Mouse (Mus musculus): ENCODE results near the gene Fam107b.
A peak's percentile ranks its signal among the peaks of the same experiment; 100 is the strongest.

Fam107b gene

DNA sequence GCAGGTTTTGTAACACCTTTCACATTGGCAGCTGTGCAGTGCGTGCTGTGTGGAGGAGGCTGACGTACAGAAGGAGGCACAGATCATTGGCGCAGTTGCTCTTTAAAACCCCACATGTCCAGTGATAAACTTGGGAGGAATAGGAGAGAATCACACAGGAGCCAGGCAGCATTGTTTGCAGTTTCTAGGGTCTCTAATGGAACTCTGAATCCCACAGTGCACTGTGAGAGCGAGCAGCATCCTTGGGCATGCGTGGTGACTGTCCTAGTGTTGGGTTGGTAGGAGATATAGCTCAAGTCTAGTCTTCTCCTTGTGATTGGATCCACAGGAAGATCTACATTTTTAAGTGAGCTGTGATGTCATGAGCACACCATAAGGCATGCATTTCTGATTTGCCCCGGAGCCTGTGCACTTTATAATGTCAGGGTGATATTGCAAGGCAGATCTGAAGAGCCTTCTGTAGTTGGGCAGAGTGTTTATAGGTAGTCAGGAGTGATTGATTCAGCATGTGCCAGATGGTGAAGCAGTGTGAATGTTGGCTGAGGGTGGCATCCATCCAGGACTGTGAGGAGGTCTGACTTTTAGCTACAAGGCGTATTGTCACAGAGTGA lies 169.2 kb downstream of the Fam107b start:
- DNase-seq (ENCODE audit: low spot score) = no peak

DNA sequence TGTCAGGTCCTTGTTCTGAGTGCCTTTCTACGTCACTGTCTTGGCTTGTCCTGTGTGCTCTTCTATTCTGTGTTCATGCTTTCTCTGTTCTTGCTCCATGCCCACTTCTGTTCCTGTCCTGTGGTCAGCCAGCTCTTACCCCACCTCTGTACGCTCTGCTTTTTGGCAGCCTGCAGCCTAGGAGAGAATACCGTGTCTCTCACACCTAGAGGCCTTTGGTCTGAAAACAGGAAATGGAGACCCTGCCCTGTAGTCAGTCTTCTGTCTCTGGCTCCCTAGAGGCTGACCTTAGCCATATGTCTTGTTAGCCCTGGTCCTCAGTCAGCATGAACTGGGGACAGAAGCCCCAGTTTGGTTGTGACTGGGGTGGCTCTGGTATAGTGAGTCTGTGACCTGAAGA lies 170.0 kb downstream of the Fam107b start:
- DNase-seq (ENCODE audit: low spot score) = no peak

DNA sequence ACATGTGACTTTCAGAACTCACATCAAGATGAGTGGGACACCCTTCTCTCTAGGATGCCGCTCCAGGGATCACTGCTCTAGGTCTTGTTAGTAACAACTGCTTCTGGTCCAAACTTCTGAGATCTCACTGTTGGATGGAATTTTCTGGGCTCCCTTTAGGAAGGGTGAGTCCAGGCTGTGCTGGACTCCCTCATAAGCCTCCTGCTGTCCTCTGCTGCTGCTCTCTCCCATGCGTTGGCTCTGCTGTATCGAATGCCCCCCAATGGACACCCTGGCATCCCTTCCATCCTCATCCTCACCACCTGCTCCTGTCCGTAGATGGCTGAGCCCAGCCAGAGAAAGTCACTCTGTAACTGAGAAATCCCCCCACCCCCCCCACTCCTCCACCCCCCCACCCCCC lies 170.4 kb downstream of the Fam107b start:
- no peak for DNase-seq (ENCODE audit: low spot score)

DNA sequence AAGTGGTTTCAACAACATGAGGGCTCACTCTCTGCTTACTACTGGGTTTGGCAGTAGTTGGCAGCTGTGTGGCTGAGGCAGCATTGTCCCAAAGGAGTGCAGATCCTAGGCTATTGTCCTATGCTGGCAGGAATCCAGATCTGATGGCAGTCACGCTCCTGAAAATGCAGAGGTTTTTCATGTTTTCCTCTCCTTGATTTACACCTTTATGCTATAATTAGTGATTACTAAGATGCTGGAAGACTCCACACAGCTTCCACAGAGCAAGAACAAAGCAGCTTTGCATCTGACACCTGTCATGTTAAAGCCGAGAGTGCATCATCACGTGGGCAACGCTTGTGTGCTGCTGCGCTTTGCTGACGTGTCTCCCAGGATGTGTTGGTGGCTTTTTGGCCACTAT lies 172.2 kb downstream of the Fam107b start:
- DNase-seq (ENCODE audit: low spot score) = no peak

DNA sequence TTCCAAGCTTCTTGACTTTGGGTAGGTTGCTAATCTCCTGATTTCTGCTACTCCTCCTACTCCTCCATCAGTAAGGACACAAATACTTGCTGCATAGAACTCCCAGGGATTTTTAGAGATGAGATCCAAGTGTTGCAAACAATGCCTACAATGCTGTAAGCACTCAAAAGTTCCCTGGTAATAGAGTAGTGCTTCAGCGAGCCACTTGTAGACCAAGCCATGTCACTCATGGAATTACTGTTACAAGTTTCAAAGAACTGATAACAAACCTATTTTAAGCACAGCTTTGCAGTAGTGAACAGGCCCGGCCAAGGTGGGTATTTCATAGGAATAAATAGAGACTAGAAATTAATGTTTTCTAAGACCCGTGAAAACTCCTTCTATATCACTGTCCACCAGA lies 174.8 kb downstream of the Fam107b start:
- DNase-seq (ENCODE audit: low spot score) = no peak

DNA sequence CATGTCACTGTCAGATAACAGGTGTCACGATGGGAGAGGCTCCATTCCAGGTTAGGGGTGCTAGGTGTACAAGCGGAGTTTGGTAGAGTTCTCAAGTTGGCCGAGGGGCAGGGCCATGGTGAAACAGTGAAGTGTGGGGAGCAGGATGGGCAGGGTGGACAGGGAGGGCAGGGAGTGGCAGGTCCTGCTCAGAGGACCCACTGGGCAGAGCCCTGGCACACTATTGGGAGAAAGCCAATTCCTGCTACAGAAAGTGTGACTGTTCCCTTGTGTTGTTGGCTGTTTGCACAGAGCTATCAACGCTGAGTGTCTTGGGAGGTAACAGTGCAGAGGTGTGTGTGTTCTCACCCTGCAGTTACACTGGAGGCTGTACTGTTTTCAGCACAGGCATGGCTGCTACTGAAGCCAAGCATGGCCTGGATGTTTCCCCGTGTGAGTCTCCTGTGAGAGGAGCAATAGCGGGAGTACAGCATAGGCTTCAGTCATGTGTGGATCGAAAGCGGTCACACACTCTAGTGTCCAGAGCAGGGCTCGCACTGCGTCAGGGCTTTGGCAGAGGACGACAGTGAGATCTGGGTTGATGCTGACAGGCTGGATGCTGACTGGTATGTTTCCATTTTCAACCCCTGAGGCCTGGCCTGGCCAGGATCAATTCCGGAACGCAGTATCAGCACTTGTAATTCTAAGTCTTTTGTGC lies 175.8 kb downstream of the Fam107b start:
- no peak for DNase-seq (ENCODE audit: low spot score)

DNA sequence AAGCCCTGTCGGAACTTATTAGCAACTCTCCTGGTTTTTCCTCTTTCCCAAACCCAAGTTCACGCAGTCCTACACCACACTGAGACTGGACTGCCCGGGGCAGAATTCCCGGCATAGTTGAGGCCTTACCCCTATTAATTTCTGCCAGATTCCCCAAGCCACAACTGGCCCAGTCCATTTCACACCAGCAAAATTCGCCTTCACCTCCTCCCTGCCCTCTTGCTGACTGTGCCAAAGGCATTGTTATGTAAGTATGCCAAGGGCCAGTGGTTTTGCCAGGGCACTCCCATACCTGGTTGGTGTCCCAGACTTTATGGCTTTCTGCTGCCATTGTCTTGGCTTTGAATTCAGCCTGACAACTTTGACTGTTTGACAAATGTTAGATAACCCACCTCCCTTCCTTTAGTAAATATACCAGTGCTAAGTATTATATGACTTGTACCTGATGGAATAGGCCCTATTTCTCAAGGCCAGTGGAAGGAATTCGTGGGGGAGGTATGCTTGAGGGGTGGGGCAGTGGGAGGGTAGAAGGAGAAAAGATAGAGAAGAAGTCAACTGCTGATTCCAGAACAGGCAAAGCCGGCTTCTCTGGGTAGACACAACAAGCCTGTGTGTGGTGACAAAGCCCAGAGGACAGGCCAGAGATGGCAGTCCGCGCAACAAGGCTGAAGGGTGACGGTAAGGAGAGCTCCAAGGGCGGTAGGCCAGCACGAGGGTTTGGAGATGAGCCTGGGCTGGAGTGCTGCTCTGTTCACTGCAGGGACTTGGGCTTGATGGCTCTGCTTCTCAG lies 178.6 kb downstream of the Fam107b start:
- DNase-seq (ENCODE audit: low spot score) = no peak

DNA sequence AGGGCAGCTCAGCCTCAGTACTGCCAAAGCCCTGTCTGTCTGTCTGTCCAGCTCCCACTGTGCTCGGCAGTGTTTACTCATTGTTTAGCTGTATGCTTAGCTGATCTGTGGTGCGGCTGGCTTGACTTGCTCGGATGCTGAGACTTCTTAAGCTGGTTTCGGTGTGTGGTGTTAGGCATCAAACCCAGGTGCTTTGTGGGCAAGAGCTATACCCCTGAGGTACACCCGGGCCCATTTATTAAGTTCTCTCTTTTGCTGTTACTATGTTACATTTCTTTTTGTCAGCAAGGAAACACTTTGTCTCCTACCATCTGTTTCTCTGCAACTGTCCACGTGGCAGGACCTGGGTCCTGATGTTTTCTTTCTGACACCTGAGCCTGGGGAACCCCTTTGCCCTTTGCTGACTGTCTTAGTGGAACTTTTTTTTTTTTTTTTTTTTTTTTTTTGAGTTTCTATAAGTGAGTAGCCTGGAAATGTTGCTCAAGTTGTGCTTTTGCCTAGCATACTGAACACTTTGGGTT lies 179.3 kb downstream of the Fam107b start:
- no peak for DNase-seq (ENCODE audit: low spot score)

DNA sequence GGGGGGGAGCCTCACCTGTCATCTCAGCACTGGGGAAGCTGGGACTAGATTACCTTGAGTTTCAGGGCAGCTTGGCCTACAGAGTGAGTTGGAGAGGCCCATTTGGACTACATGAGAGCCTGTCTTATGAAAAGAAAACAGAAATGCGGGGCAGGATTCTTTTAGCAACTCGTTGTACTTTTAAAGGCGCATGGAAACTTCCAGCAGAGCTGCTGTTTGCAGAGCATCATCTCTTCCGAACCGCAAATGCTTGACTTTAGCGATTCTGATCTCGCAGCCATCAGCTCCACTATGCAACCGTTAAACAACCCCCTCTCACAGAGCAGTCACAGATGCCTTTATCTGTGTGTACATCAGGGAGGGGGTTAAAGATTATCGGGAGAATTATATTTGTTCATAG lies 179.8 kb downstream of the Fam107b start:
- DNase-seq (ENCODE audit: low spot score) = no peak

DNA sequence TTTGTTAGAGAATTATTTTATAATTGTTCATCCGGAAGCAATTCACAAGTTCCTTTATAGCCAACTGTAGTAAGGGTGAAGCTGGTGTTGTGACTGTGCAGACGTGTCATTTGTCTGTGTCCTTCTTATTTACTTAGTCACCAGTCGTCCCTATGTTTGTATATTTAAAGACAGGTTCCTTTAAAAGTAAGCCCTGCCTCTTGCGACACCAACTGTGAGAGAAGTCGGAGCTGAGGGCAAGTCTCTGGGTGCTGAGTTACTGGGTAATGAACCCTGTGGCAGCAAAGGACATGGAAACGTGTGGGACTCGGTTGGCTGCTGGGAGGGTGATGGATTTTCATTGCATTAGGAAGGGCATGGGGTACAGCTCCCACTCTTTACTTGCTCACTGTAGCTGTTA lies 182.1 kb downstream of the Fam107b start:
- DNase-seq (ENCODE audit: low spot score) = no peak

DNA sequence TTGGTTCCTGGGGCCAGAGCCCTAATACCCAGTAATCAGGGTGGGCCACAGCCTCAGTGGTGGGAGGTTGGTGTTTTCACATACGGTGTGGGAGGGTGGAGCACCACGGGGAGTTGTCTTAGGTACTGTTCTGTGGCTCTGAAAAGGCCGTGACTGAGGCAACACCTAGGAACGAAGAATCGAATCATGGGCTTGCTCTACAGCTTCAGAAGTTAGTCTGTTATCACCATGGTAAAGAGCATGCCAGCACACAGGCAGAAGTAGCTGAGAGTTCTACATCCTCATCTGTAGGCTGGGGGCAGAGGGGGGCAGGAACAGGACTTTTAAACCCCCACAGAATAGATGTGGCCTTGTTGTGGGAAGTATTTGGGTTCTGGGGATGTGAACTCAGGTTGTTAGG lies 182.6 kb downstream of the Fam107b start:
- DNase-seq (ENCODE audit: low spot score) = no peak

DNA sequence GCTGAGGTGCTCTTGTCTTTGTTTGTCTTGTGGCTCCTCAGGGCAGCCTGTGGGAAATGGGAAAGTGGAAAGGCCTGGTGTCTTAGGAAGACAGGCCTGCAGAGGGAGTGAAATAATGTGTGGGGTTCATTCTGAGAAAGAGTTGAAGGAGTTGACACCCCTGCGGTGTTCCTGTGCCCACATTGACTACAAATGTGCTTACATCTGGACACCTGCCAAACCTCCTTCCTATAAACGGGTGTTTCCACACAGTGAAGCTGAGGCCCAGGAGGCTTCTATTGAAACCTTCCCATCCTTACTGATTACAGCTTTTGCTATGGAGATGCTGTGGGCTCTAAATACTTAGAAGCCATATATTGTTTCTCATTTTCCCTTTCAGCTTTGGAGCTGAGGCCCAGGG lies 183.5 kb downstream of the Fam107b start:
- DNase-seq (ENCODE audit: low spot score) = no peak

DNA sequence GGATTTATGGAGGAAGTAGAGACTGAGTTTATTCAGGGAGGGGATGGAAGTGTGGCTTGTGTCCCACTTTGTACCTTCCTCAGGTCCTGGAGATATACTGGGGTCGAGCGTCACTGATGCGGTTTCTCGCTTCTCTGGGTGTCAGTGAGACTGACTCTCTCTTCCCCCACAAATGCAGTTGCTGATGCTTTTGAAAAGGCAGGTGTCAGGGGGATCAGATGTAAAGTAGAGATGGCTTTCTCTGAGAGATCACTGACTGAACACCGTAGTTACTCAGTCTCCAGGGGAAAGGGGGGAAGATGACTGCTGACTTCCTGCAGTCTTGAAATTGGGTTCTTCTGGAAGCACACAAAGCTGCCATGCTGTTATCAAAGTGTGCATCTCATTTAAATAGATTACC lies 185.6 kb downstream of the Fam107b start:
- DNase-seq (ENCODE audit: low spot score) = no peak

DNA sequence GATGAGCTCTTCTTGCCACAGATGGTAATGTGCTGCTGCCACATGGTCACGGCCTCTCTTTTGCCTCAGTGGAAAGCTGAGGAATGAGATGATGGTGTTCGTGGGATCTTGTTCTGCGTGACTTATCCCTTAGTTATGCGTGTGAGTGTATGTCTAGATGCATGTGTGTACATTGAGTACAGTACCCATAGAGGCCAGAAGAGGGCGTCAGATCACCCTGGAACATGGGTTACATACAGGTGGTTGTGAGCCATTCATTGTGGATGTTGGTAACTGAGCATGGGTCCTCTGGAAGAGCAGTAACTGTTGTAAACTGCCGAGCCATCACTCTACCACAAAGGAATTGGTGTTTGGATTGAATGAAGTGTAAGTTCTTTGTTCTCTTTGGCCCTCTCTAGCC lies 188.1 kb downstream of the Fam107b start:
- DNase-seq (ENCODE audit: low spot score) = no peak

DNA sequence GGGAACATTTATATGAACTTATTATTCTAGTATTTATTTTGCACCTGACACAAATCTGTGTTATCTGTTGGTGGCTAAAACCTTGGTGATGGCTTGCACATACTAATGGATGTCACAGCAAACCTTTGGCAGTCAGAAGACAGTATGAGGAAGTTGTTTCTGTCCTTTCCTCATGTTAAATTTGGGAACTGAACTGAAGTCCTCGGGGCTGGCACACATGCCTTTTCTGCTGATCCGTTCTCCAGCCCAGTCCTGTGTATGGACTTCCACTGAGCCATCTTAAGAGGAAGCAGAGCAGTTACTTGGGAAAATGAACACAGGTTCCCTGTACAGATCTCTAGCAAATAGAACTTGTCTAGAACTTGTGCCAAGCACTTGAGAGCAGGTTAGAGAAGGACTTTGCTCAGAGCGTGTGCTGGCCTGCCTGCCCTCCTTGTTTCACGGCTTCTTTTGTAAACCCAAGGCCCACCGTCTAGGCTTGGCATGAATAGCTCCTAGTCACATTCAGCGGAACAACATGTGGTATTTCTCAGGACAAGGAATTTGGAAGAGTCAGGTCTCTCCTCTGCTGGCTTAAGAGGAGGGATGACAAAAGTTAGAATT lies 190.0 kb downstream of the Fam107b start:
- DNase-seq (ENCODE audit: low spot score) = no peak

DNA sequence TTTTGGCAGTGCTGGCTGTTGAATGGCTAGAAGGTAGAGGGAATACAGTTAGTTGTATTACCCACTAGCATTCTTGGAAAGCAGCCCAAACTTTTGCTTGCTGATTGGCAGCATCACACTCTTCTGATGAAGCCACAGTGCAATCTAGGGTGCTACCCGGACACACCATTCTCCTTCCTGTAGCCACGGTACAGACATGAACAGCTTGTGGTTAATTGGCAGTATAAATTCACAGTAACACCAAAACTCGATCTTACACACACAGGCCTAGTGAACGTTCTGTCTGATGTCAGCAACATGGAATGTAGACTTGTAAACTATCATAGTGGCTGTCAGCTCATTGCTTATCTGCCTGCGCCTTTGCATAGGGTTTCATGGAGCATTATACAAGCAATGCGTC lies 193.8 kb downstream of the Fam107b start:
- DNase-seq (ENCODE audit: low spot score) = no peak

DNA sequence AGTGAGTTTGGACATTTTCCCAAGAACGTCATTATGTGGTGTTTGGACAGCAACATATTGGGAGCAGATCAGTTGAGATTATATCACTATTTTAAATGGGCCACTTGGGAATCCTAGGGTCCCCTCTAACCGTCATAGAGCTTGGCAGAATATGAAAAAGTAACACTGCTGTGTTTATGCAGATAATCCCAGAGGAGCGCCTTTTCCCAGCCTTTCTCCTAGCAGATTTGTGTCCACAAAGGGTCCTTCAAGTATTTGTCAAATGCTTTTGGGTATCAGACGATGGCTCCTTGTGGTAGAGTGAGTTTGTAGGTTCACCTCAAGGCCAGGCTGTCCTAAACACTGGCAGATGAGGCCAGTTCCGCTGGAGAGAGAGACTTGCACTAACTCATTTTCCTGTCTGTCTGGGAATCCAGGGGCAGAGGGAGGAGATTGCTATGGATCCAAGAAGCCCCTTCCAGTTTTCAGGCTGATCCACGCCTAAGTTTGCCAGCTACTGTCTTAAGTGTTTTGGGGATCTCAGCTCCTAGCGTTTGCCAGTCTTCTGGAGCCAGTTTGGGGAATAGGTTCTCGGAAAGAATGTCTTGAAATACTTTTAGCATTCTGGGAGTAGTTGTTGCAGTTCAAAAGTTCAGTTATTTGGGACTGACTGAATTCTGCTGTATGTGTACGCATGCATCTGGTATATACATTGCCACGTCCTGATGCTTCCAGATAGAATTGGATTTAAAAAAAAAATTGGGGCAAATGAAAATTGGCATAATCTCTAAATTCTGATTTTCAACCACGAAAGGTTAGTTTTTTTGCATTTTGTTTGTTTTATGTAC lies 195.9 kb downstream of the Fam107b start:
- DNase-seq (ENCODE audit: low spot score) = no peak

DNA sequence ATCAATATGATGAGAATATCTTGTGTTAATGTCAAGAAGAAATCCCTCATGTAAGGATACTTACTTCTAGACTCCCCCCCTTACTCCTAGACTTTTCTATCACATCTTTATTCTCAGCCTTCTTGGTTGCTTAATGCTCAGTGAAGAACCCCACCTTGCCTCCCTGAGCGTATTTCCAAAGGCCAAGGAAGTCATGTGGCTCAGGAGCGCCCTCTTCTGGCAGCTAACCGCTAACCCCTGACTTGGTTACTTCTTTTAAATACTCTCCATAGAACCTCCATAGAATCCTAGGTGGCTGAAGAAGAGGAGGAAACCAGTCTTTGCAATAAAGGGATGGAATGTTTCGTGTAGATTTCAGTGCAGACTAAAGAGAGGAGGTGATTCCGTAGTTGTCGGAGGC lies 199.0 kb downstream of the Fam107b start:
- DNase-seq (ENCODE audit: low spot score) = peak; percentile 70

DNA sequence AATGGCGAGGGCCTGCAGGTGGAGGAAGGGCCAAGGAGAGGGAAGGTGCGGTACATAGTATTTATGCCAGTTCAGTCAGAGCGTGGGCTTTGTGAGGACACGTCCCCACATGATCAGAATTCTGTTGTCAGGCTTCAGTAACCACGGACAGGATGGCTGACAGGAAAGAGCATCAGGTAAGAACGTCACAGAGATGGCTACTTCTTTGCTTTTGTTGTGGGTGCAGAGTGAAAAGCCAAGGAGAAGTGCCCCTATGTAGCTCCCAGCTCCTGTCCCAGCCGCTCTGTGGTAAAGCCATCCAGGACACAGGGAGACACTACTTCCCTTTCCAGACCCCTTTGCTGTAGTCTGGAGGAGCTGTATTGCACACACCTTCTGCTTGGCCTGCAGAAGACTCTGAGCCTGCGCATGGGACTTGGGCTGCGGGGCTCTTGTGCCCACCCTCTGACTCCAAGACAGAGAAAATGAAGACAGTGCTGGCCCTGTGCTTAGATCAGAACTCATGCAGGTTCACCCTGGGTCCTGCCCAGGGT lies 199.6 kb downstream of the Fam107b start:
- DNase-seq (ENCODE audit: low spot score) = no peak

DNA sequence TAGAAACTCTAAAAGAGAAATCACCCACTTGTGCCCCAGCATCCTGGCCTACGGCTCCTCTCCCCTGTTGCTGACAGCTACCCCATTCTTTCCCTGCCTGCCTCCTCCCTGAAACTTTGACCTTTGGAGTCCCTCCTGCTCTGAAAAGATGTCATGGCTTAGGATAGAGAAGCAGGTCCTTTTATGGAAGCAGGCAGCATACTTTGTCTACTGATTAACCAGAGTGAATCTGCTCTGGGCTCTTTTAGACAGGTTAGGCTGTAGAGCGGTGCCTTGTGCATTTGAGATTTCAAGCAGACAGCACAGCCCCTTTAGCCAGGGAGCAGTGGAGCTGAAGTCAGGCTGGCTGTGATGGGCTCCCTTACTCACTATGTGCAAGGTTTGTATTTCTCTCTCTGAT lies 200.1 kb downstream of the Fam107b start:
- no peak for DNase-seq (ENCODE audit: low spot score)

DNA sequence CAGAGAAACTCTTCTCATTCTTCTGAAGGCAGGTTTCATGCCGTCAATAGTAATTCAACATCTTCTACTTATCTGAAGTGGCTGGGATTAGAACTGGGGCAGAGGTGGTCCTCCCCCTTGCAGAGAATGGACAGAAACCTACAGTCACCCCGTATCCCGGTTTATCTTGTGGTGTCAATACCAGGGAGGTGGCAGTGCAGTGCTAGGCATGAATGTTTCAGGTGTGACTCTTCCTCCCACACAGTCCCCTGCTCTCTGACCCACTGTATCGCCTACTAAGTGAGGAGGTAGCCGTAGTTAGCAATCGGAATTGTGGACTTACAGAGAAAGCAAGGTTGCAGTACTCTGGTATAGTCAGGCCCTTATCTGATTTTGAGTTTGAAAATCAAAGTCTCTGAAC lies 201.2 kb downstream of the Fam107b start:
- no peak for DNase-seq (ENCODE audit: low spot score)

DNA sequence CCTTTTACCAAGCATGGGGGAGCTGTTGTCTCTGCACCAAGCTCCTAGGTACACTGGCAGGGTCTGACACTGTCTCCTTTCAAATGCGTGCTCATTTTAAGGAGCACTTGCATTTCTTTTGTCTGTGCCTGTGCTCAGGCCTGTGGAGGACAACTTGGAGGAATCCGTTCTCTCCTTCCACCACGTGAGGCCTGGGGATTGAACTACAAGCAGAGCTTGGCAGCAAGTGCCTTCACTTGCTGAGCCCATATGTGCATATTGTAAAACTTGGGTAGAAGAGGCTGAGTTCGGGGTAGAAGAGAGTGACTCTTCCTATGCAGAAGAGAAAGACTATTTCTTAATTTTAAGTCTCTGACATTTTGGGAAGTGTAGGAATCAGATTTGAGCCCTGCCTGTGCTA lies 202.8 kb downstream of the Fam107b start:
- no peak for DNase-seq (ENCODE audit: low spot score)
